Mouse (Mus musculus) CH12.LX (cell line): ENCODE data around the gene B4galt2.

Source experiments
- EP300 ChIP-seq: IDR thresholded peaks from 2 replicates; pipeline ENCODE4 v1.6.1; 2011; ENCODE audit warnings: low read length, improper control_type of control experiment
- GABPA ChIP-seq: IDR thresholded peaks from 2 replicates; pipeline ENCODE4 v1.6.1; 2012; ENCODE audit warnings: low read depth, low read length, improper control_type of control experiment, inconsistent platforms; ENCODE audit not compliant: insufficient replicate concordance
- IRF4 ChIP-seq: IDR thresholded peaks from 2 replicates; pipeline ENCODE4 v1.6.1; 2014; ENCODE audit warnings: low read depth, mild to moderate bottlenecking, inconsistent platforms, low read length, improper control_type of control experiment
- JUND ChIP-seq: conservative IDR thresholded peaks from 2 replicates; pipeline ENCODE4 v1.6.1; 2011; ENCODE audit warnings: low read depth, low read length, improper control_type of control experiment
- MAX ChIP-seq: IDR thresholded peaks from 2 replicates; pipeline ENCODE4 v1.6.1; 2011; ENCODE audit warnings: low read length, improper control_type of control experiment
- NRF1 ChIP-seq: IDR thresholded peaks from 2 replicates; pipeline ENCODE4 v1.6.1; 2014; ENCODE audit warnings: low read depth, mild to moderate bottlenecking, inconsistent platforms, low read length, improper control_type of control experiment, moderate library complexity
- POLR2A ChIP-seq: IDR thresholded peaks from 2 replicates; pipeline ENCODE4 v1.6.1; 2011; ENCODE audit warnings: low read depth, mild to moderate bottlenecking, improper control_type of control experiment, low read length
- SIN3A ChIP-seq: IDR thresholded peaks from 2 replicates; pipeline ENCODE4 v1.6.1; 2012; ENCODE audit warnings: low read length, improper control_type of control experiment, inconsistent platforms
- TCF12 ChIP-seq: IDR thresholded peaks from 2 replicates; pipeline ENCODE4 v1.6.1; 2014; ENCODE audit warnings: low read depth, mild to moderate bottlenecking, inconsistent platforms, low read length, improper control_type of control experiment
- ZC3H11A ChIP-seq: IDR thresholded peaks from 2 replicates; pipeline ENCODE4 v1.6.1; 2012; ENCODE audit warnings: low read depth, mild to moderate bottlenecking, inconsistent platforms, low read length, improper control_type of control experiment
- ZMIZ1 ChIP-seq: IDR thresholded peaks from 2 replicates; pipeline ENCODE4 v1.6.1; 2012; ENCODE audit warnings: low read depth, mild to moderate bottlenecking, inconsistent platforms, low read length, improper control_type of control experiment

DNA sequence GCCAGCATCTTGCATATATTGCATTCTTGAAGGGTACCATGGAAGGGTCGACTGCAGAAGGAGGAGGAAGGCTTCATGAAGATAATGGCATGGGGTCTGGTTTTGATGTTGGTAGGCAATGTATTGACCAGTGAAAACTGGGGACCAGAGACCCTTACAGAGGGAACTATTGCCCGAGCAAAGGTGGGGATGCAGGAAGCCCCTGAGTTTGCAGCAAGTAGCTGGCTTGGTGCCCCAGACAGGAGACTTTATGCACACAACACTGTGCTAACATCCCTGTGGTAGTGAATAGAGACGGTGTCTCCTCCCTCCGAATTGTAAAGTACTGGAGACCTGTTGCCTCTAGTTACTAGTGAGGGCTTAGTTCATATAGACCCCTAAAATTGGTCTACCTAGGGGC lies 46.0 kb downstream of the B4galt2 start:
- TF ChIP-seq SIN3A (no peak), POLR2A (no peak), NRF1 (no peak), TCF12 (no peak), ZMIZ1 (no peak), EP300 (no peak), MAX (no peak), ZC3H11A (no peak), IRF4 (no peak), GABPA (no peak), JUND (no peak)
